Mouse (Mus musculus) C2C12 (cell line): ENCODE results near the gene Rab5if.

Source experiments
- CEBPB ChIP-seq: IDR thresholded peaks from one replicate; pipeline ENCODE4 v1.6.1; 2011; ENCODE audit warnings: low read depth, mild to moderate bottlenecking, control low read depth, moderate library complexity
- CTCF ChIP-seq: IDR thresholded peaks from one replicate; pipeline ENCODE4 v1.5.1; 2011; ENCODE audit not compliant: control insufficient read depth, insufficient read depth, insufficient read length
- MAX ChIP-seq: IDR thresholded peaks from one replicate; pipeline ENCODE4 v1.6.1; 2011; ENCODE audit warnings: mild to moderate bottlenecking, control low read depth
- MYOD1 ChIP-seq: IDR thresholded peaks from one replicate; pipeline ENCODE4 v1.6.1; 2011; ENCODE audit warnings: low read depth; ENCODE audit not compliant: control insufficient read depth, insufficient read length
- MYOG ChIP-seq: IDR thresholded peaks from one replicate; pipeline ENCODE4 v1.6.1; 2011; ENCODE audit not compliant: control insufficient read depth, insufficient read length; ENCODE audit errors: extremely low read depth
- USF1 ChIP-seq: IDR thresholded peaks from one replicate; pipeline ENCODE4 v1.6.1; 2011; ENCODE audit warnings: low read depth, mild to moderate bottlenecking, control low read depth, moderate library complexity

GRCm38 (mm10) chr2:156868994-156869393 lies 6.1 kb downstream of the Rab5if start:
- TF ChIP-seq CTCF, result no peak
- no peak for TF ChIP-seq MYOD1
- no peak for TF ChIP-seq MYOG
- TF ChIP-seq USF1, result no peak
- TF ChIP-seq MAX, result no peak
- TF ChIP-seq CEBPB, result no peak
